Mouse (Mus musculus): ENCODE results near the gene Kctd18. TPM values are rescaled to one million over a fixed set of nuclear protein-coding genes. Genes with fewer than 3 reads are reported as not detected.
"Not testable (repeated sequence)": the region's sequence is repeated elsewhere in the genome, so short reads cannot be mapped to it uniquely, and the experiment has no call there.

Gene Kctd18
- 14.9 and 19.6 TPM in 2 replicates for polyA plus RNA-seq (2016; fragmentation: Nextera tagmentation; extraction: Ambion mirVana)

DNA sequence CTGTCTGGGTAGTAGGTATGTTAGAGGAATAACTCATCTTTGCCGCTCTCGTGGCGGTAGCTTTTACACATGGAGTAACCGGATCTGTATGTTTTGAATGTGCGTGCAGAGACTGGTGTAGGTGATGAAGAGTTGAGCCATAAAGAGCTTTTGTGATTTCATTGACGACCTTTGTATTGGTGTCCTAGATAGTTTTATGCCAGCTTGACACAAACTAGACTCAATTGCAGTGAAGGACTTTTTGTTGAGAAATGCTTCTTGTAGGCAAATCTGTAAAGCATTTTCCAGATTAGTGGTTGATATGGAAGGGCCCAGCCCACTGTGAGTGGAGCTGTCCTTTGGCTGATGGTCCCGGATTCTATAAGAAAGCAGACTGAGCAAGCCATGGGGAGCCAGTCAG is at the start of gene Kctd18:
Gene Kctd18, minus strand, starts transcription at position 101 of the 400 bp plus-strand sequence.
- H3K9me3 ChIP-seq (replicated peaks), result no peaks in the 10 kb centered on the region
- no peaks in the 10 kb centered on the region for H3K27me3 ChIP-seq (ENCODE audit: low read depth, poor library complexity, severe bottlenecking)
- H3K36me3 ChIP-seq, result peaks cover 98% of the 10 kb centered on the region
- no peaks in the 10 kb centered on the region for H3K4me1 ChIP-seq
- 94% methylated on average over 7 of the region's 7 CpGs for WGBS
- H3K4me3 ChIP-seq, result no peak within 1 kb of the TSS
- no peak within 1 kb of the TSS for H3K27ac ChIP-seq
- no peak for DNase-seq (ENCODE audit: low spot score)

DNA sequence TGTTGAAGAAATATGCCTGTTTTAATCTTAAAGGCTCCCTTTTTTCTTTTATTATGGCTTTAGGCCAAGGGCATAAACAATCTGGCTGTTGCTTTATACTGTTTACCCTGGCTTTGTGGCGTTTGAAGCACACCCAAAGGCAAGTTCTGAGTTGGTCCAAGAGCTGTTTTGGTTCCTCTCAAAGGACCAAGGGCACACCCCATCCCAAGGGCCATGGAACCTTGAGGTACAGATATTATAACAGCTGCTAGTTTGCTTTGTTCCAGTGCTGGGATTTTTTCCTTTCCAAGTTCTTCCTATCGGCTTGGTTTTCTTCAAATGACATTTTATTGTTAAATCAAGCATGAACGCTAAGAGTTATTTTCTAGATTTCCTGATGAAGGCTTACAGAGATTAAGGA is 46.9 kb upstream of the Kctd18 start:
- WGBS, result 92% methylated on average over 3 of the region's 3 CpGs
- H3K36me3 ChIP-seq, result no peaks in the 10 kb centered on the region
- no peak for DNase-seq (ENCODE audit: low spot score)
- H3K9me3 ChIP-seq (replicated peaks), result no peaks in the 10 kb centered on the region
- no peak overlapping the region for H3K4me3 ChIP-seq
- H3K4me1 ChIP-seq, result no peaks in the 10 kb centered on the region
- no peak overlapping the region for H3K27ac ChIP-seq
- no peaks in the 10 kb centered on the region for H3K27me3 ChIP-seq (ENCODE audit: low read depth, poor library complexity, severe bottlenecking)

DNA sequence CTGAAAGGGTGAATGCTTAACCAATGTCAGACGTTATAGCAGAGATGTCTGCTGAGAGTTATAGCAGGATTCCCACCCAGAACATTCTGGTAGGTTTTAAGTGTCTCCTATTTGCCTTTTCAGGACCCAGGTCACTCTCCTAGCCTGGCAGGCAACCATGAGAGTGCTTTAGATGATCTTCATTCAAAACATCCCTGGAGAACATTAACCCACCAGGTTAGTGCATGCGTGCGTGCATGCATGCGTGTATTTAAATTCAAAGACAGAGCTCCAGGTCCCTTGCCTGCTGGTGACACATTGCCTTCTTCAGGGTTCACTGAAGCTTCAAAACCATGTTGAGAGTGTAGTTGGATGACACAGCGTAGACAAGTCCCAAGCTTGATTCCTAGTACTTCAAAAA is 46.4 kb upstream of the Kctd18 start:
- no peaks in the 10 kb centered on the region for H3K36me3 ChIP-seq
- H3K9me3 ChIP-seq (replicated peaks), result no peaks in the 10 kb centered on the region
- H3K4me3 ChIP-seq, result no peak overlapping the region
- no peaks in the 10 kb centered on the region for H3K27me3 ChIP-seq (ENCODE audit: low read depth, poor library complexity, severe bottlenecking)
- no peak overlapping the region for H3K27ac ChIP-seq
- DNase-seq (ENCODE audit: low spot score), result no peak
- WGBS, result 94% methylated on average over 5 of the region's 5 CpGs
- no peaks in the 10 kb centered on the region for H3K4me1 ChIP-seq

DNA sequence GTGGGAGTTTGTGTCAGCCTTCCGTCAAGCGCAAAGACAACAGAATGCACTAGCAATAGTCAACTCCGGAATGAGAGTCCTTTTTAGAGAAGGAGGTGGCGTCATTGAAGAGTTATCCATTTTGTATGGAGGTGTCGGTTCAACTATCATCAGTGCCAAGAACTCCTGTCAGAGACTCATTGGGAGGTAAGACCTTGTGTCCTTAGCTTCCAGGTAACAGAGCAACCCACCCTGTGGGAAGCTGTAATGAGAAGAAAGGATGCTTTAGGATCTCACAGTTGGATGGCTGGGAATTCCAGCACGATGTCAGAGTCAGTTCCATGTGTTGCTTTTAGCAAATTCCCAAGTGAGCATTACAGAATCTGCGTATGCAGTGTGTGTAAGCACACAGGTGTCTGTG is 43.4 kb upstream of the Kctd18 start:
- Histone ChIP-seq H3K9me3 (replicated peaks) (no peaks in the 10 kb centered on the region), H3K4me3 (no peak overlapping the region), H3K27ac (no peak overlapping the region), H3K36me3 (no peaks in the 10 kb centered on the region), H3K4me1 (no peaks in the 10 kb centered on the region), H3K27me3 (ENCODE audit: low read depth, poor library complexity, severe bottlenecking) (no peaks in the 10 kb centered on the region)
- 90% methylated on average over 7 of the region's 7 CpGs for WGBS
- no peak for DNase-seq (ENCODE audit: low spot score)

DNA sequence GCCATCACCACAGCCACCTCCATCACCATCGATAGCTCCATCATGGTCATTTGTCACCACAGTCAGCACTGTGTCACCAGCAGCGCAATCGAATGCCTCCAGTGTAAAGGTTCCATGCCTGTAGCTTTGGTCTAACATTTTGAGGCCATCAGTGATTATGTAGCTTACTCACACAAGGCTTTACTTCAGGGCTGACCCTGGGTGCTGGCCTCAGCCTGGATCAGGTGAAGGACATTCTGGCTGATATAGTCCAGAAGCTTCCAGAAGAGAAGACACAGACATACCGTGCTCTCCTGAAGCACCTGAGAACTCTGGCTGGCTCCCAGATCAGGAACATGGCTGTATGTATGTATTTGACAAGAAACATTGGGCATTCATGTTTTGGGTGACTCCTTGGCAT is 40.1 kb upstream of the Kctd18 start:
- no peaks in the 10 kb centered on the region for H3K36me3 ChIP-seq
- H3K4me3 ChIP-seq, result no peak overlapping the region
- no peak for DNase-seq (ENCODE audit: low spot score)
- H3K9me3 ChIP-seq (replicated peaks), result no peaks in the 10 kb centered on the region
- H3K27ac ChIP-seq, result no peak overlapping the region
- no peaks in the 10 kb centered on the region for H3K27me3 ChIP-seq (ENCODE audit: low read depth, poor library complexity, severe bottlenecking)
- WGBS, result 95% methylated on average over 4 of the region's 4 CpGs
- H3K4me1 ChIP-seq, result no peaks in the 10 kb centered on the region

DNA sequence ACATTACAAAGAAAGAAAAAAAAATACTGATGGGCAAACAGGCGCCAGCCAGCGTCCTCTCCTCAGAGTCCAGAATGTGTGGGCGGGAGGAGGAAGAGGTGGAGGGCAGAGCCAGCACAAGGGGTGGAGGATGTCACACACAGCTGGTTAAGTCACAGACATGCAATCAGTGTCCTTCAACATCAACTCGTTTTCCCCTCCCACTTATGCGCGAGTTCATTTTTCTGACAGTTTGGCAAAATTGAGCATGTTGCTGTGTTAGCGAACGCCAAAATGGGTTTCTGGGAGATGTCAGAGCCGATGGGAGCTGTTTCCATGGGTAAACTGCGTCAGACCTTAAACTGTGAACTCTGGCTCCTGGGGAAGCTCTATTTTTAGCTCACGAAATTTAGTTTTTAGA is 38.2 kb upstream of the Kctd18 start:
- WGBS, result 85% methylated on average over 11 of the region's 11 CpGs
- H3K27ac ChIP-seq, result no peak overlapping the region
- H3K36me3 ChIP-seq, result no peaks in the 10 kb centered on the region
- H3K27me3 ChIP-seq (ENCODE audit: low read depth, poor library complexity, severe bottlenecking), result no peaks in the 10 kb centered on the region
- no peak for DNase-seq (ENCODE audit: low spot score)
- H3K9me3 ChIP-seq (replicated peaks), result no peaks in the 10 kb centered on the region
- H3K4me1 ChIP-seq, result no peaks in the 10 kb centered on the region
- H3K4me3 ChIP-seq, result no peak overlapping the region

DNA sequence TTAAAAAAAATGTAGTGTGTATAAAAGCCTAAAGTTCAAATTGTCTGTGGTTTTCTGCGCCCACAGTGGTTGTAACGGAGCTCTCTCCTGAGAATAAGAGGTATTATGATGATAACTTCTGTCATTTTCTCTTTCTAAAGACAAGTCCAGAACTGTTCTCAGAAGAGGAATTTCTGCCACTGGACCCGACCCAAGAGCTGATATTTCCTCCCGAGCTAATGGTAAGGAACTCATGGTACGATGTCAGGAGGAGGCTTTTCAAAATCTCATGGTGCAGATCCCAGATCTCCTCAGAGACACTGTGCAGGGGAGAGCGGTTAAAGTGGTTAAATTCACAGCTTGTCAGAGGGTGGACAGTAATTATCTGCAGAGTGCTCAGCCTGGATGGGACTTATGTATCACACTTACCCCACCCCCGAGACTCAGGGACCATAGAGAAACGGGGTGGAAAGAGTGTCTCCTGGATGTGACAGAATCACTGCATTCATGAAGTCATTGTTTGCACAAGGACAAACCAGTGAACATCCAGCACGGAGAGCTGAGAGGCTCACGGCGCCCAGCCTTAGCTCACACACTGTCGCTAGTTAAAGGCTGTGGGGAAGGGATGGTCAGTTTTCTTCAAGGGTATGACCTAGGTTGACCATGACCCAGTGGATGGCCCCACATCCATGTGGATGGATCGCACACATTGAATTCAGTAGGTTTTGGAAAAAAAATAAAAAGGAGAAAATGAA is 37.5 kb upstream of the Kctd18 start:
- 88% methylated on average over 13 of the region's 13 CpGs for WGBS
- DNase-seq (ENCODE audit: low spot score), result no peak
- Histone ChIP-seq H3K27me3 (ENCODE audit: low read depth, poor library complexity, severe bottlenecking) (no peaks in the 10 kb centered on the region), H3K36me3 (no peaks in the 10 kb centered on the region), H3K4me1 (no peaks in the 10 kb centered on the region), H3K27ac (no peak overlapping the region), H3K4me3 (no peak overlapping the region), H3K9me3 (replicated peaks) (no peaks in the 10 kb centered on the region)

DNA sequence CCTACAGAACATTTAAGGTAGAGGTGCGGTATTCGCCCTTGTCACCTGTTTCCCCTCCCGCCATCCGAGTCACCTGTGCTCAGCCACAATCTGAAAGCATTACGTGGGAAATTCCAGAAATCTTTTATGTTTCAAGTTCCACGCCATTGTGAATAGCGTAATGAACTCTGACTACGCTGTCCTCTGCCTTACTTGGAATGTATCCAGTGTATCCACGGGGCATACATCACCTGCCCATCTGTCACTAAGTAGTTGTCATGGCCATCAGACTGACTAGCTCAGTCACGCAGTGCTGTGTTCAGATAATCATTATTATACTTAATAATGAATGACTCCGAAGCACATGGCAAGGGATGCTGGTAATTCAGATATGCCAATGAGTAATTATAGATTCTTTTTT is 36.8 kb upstream of the Kctd18 start:
- no peak for DNase-seq (ENCODE audit: low spot score)
- 93% methylated on average over 11 of the region's 11 CpGs for WGBS

DNA sequence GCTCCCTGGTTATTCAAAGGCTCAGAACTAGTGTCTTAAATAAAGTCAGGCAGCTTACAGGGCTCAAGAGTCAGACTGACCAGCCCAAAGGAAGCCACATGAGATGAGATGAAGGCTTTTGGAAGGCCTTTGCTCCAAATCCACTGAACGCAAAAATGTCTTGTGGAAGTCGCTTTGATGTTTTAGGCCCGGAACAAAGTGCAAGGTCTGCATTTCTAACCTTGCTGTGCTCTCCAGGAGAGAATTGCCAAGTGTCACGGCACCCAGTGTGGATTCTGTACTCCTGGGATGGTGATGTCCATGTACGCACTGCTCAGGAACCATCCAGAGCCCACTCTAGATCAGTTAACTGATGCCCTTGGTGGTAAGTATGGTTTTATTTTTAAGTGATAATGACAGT is 30.4 kb upstream of the Kctd18 start:
- no peak for DNase-seq (ENCODE audit: low spot score)
- Histone ChIP-seq H3K9me3 (replicated peaks) (no peaks in the 10 kb centered on the region), H3K27me3 (ENCODE audit: low read depth, poor library complexity, severe bottlenecking) (no peaks in the 10 kb centered on the region), H3K36me3 (no peaks in the 10 kb centered on the region), H3K27ac (no peak overlapping the region), H3K4me3 (no peak overlapping the region), H3K4me1 (no peaks in the 10 kb centered on the region)
- WGBS, result 89% methylated on average over 5 of the region's 5 CpGs

More for the DNA sequence above, 36.8 kb upstream of the Kctd18 start:
- Histone ChIP-seq H3K4me3 (no peak overlapping the region), H3K27me3 (ENCODE audit: low read depth, poor library complexity, severe bottlenecking) (no peaks in the 10 kb centered on the region), H3K27ac (no peak overlapping the region), H3K4me1 (no peaks in the 10 kb centered on the region), H3K9me3 (replicated peaks) (no peaks in the 10 kb centered on the region), H3K36me3 (no peaks in the 10 kb centered on the region)

DNA sequence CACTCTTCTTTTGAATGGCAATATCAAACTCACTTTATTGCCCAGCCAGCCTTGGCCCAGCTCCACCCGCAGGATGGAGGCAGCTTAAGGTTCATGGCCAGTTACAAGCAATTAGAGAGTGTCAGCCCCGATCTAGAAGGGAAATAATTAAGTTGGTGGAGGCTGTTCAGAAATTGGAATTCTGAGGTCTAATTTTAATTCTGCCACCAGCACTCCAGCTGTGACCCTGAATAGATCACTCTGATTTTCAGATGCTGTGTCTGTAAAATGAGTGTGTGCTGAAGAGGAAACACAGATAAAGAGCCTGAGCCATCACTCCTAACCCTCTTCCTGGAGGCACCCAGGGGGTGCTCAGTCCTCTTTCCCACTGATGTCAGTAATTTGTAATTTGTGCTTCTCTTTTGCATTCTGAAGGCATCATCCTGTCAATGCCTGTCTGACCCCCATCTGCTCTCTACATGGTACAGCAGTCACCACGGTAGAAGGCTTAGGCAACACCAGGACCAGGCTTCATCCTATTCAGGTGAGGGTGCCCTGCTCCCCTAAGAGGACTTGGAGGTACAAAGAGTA is 28.1 kb upstream of the Kctd18 start:
- H3K27ac ChIP-seq, result no peak overlapping the region
- no peak overlapping the region for H3K4me3 ChIP-seq
- no peaks in the 10 kb centered on the region for H3K4me1 ChIP-seq
- no peak for DNase-seq (ENCODE audit: low spot score)
- H3K27me3 ChIP-seq (ENCODE audit: low read depth, poor library complexity, severe bottlenecking), result no peaks in the 10 kb centered on the region
- no peaks in the 10 kb centered on the region for H3K36me3 ChIP-seq
- H3K9me3 ChIP-seq (replicated peaks), result no peaks in the 10 kb centered on the region
- WGBS, result 64% methylated on average over 3 of the region's 3 CpGs

DNA sequence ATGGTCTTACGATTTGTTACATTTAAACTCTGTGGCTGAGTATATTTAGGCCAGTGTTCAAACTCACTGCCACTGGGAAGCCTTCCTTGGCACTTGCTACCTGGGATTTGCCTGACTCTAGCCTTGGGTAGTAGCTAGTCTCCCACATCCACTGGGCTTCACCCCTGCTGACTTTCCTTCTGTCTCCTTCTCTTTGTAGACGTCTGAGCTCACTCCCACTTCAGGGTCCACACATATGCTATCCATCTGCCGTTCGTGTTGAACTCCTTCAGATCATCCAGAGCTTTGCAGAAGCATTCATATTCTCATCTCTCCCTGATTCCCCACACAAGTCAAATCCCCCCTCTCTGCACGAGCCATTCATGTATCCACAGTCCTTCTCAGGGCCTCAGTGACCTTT is 26.8 kb upstream of the Kctd18 start:
- no peaks in the 10 kb centered on the region for H3K36me3 ChIP-seq
- no peak overlapping the region for H3K27ac ChIP-seq
- no peaks in the 10 kb centered on the region for H3K4me1 ChIP-seq
- H3K27me3 ChIP-seq (ENCODE audit: low read depth, poor library complexity, severe bottlenecking), result no peaks in the 10 kb centered on the region
- no peaks in the 10 kb centered on the region for H3K9me3 ChIP-seq (replicated peaks)
- H3K4me3 ChIP-seq, result no peak overlapping the region
- DNase-seq (ENCODE audit: low spot score), result no peak
- WGBS, result 76% methylated on average over 5 of the region's 5 CpGs

DNA sequence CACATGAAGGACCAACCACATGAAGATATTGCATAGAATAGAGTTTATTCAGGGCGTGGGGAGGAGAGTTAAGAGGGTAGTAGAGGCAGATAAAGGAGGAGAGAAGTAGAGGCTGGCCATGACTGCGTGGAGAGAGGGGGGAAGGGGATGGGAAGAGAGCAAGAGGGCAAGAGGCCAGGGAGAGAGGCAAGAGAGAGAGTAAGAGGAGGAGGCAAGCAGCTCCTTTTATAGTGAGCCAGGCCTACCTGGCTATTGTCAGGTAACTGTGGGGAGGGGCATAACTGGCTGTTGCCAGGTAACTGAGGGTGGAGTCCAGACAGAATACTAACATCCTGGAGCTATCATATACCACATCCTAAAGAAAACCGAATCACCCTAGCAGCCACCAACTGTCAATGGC is 26.3 kb upstream of the Kctd18 start:
- Histone ChIP-seq H3K4me1 (no peaks in the 10 kb centered on the region), H3K27me3 (ENCODE audit: low read depth, poor library complexity, severe bottlenecking) (no peaks in the 10 kb centered on the region), H3K4me3 (no peak overlapping the region), H3K36me3 (no peaks in the 10 kb centered on the region), H3K27ac (no peak overlapping the region), H3K9me3 (replicated peaks) (no peaks in the 10 kb centered on the region)
- WGBS, result 75% methylated on average over 3 of the region's 3 CpGs
- no peak for DNase-seq (ENCODE audit: low spot score)

DNA sequence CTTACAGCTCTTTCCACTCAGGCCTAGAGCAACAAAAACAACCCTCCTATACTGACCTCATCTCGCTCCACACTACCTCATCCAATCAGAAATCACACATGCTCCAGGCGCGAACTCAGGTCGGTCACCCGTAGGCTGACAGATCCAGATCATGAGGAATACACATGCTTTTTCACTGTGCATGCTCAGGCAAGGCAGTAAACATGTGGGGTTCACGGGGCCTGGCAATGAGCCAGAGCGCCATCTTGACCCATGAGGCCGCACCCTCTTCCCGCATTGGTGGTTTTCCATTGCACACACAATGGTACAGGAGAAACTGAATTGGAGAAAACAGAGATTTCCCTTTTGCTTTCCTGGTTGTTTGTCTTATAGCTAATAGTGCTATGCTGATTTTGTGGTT is 18.6 kb upstream of the Kctd18 start:
- not testable (repeated sequence) for H3K4me3 ChIP-seq; DNase-seq (ENCODE audit: low spot score); H3K27me3 ChIP-seq (ENCODE audit: low read depth, poor library complexity, severe bottlenecking); H3K9me3 ChIP-seq (replicated peaks); H3K27ac ChIP-seq; H3K36me3 ChIP-seq; H3K4me1 ChIP-seq
- 96% methylated on average over 9 of the region's 9 CpGs for WGBS
